Mouse (Mus musculus) neural tube, embryonic 15.5 days (tissue): ENCODE results near the gene Zfp655. TPM values are rescaled to one million over a fixed set of nuclear protein-coding genes. Genes with fewer than 3 reads are reported as not detected.
"Not testable (repeated sequence)": the region's sequence is repeated elsewhere in the genome, so short reads cannot be mapped to it uniquely, and the experiment has no call there.

Source experiments
- ATAC-seq: fragments of 200-750 bp; cut with Nextera tagmentation; 2 replicates; pipeline ENCODE4 v1.8.0; 2017; ENCODE audit warnings: mild to moderate bottlenecking, moderate TSS enrichment, moderate library complexity; ENCODE audit not compliant: low FRiP score
- H3K27ac ChIP-seq: fragments of 300-500 bp; sonication (generic); replicated peaks from 2 replicates; pipeline ENCODE4 v1.5.1; 2015; ENCODE audit warnings: mild to moderate bottlenecking, inconsistent platforms
- H3K27me3 ChIP-seq: fragments of 300-500 bp; sonication (generic); replicated peaks from 2 replicates; pipeline ENCODE4 v1.6.1; 2015; ENCODE audit warnings: inconsistent platforms
- H3K36me3 ChIP-seq: fragments of 300-500 bp; sonication (generic); 2 replicates; pipeline ENCODE4 v1.6.1; 2015; ENCODE audit warnings: inconsistent platforms
- H3K4me1 ChIP-seq: fragments of 300-500 bp; sonication (generic); 2 replicates; pipeline ENCODE4 v1.6.1; 2015; ENCODE audit warnings: inconsistent platforms
- H3K4me2 ChIP-seq: fragments of 300-500 bp; sonication (generic); 2 replicates; pipeline ENCODE4 v1.6.1; 2015; ENCODE audit warnings: inconsistent platforms, mild to moderate bottlenecking, moderate library complexity
- H3K4me3 ChIP-seq: fragments of 300-500 bp; sonication (generic); replicated peaks from 2 replicates; pipeline ENCODE4 v1.5.1; 2015; ENCODE audit warnings: mild to moderate bottlenecking, inconsistent platforms
- H3K9ac ChIP-seq: fragments of 300-500 bp; sonication (generic); replicated peaks from 2 replicates; pipeline ENCODE4 v1.6.1; 2015; ENCODE audit warnings: mild to moderate bottlenecking, inconsistent platforms
- H3K9me3 ChIP-seq: fragments of 300-500 bp; sonication (generic); replicated peaks from 2 replicates; pipeline ENCODE4 v1.6.1; 2016; ENCODE audit warnings: inconsistent platforms
- WGBS: fragments of 180-500 bp; shearing (Covaris S2); methylation state at CpG from one replicate; pipeline ENCODE4 v1.1.7; 2015; ENCODE audit warnings: mixed read lengths; 5-methylcytosine and 5-hydroxymethylcytosine counted together
- polyA plus RNA-seq: library from polyadenylated mRNA; unstranded; fragments of >200 nt; fragmentation: Nextera tagmentation; extraction: Ambion mirVana; gene quantifications from 2 replicates; pipeline ENCODE4 v1.2.1, GENCODE M21; 2015

The Zfp655 gene
- polyA plus RNA-seq, 1 experiment from 2014 or later = 28.1 TPM

DNA sequence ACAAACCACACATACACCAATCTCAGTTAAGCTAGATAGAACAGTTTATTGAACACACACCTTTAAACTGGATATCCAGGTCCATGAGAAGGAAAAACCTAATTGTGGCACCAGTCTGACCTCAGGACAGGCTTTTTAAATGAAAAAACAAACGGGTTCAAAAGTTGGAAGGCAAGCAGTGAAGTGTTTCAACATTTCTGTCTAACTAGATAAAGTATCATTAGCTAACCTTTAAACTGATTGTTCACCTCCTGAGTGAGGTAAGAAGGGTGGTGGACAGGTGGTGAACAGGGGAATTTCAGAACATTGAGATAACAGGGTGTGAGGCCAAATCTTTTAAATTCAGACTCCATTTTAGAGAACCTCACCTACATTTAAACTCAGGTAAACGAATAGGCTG is 5.1 kb upstream of the Zfp655 start:
- Histone ChIP-seq H3K27ac (no peak overlapping the region), H3K27me3 (no peaks in the 10 kb centered on the region), H3K36me3 (peaks cover 19% of the 10 kb centered on the region), H3K9ac (no peak overlapping the region), H3K9me3 (no peaks in the 10 kb centered on the region), H3K4me3 (no peak overlapping the region), H3K4me2 (no peak overlapping the region), H3K4me1 (peaks cover 8% of the 10 kb centered on the region)
- WGBS = 65% methylated on average over 2 of the region's 2 CpGs
- no peak for ATAC-seq

DNA sequence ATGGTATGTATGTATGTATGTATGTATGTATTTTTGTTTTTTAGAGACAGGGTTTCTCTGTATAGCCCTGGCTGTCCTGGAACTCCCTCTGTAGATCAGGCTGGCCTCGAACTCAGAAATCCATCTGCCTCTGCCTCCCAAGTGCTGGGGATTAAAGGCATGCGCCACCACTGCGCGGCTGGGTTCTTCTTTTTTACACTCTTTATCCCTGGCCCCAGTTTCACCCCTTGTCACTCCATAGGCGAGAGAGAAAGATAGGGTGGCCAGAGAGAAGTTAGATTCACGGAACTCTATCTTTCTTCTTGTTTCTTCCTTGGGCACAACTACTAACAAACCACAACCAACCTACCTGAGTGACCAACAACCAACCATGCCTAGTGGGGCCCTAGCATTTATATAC is 2.2 kb upstream of the Zfp655 start:
- 84% methylated on average over 6 of the region's 6 CpGs for WGBS
- not testable (repeated sequence) for H3K27me3 ChIP-seq, ATAC-seq, H3K27ac ChIP-seq, H3K4me3 ChIP-seq, H3K9me3 ChIP-seq, H3K36me3 ChIP-seq, H3K9ac ChIP-seq, H3K4me2 ChIP-seq
- peaks cover 24% of the 10 kb centered on the region for H3K4me1 ChIP-seq

DNA sequence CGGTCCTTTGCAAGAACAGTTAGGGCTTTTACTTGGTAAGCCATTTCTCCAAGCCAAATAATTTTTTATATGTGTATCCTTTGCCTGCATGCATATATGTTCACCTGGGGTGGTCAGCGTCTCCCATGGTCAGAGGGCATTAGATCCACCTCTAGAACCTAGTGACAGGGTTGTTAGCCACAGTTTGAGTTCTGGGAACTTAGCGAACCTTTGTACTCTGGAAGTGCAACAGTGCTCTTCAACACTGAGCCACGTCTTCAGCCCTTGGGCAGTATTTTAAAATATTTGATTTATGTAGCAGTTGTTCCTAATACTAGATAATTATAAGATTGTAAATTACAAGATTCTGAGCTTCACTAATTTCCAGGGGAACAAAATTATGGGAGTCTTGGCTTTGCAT is 874 bp upstream of the Zfp655 start:
- no peak for ATAC-seq
- Histone ChIP-seq H3K27ac (peak overlapping the region; percentile 94; the same call in 1 of the 2 replicates), H3K27me3 (no peaks in the 10 kb centered on the region), H3K4me1 (peaks cover 24% of the 10 kb centered on the region), H3K4me2 (peak overlapping the region; percentile 81), H3K4me3 (peak overlapping the region; percentile 75), H3K9me3 (no peaks in the 10 kb centered on the region), H3K36me3 (peaks cover 20% of the 10 kb centered on the region), H3K9ac (no peak overlapping the region; the same call in 1 of the 2 replicates)
- WGBS = 82% methylated on average over 4 of the region's 4 CpGs

DNA sequence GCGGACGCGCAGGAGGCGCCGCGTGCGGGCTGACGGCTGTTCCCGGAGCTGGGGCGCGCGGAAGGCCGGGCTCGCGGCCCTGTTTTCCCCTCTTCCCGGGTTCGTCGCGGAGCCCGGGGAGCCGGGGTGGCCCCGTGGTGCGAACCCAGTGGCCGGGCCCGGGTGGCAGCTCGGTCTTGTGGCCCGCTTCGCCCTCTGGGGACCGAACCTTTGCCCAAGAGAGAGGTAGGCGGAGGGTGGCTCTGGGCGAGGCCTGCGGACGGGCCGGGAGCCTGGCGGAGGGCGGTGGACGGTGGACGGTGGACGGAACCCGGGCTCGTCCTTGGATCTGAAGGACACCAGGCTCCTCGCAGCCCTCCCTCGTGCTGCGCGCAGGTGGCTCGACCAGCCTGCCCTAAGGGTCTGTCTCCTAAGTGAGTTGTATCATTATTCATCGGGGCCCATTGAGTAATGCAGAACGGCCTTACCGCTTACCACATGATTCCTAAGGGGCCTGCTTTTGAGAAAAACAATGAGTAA is 437 bp downstream of the Zfp655 start:
- WGBS = 0% methylated on average over 37 of the region's 49 CpGs
- H3K4me1 ChIP-seq = peaks cover 24% of the 10 kb centered on the region
- peaks cover 28% of the 10 kb centered on the region for H3K36me3 ChIP-seq
- no peaks in the 10 kb centered on the region for H3K27me3 ChIP-seq
- peak; percentile 51; the same call in 1 of the 2 replicates for ATAC-seq
- peak overlapping the region; percentile 81 for H3K4me2 ChIP-seq
- H3K9me3 ChIP-seq = no peaks in the 10 kb centered on the region
- H3K4me3 ChIP-seq = peak overlapping the region; percentile 75
- H3K27ac ChIP-seq = peak overlapping the region; percentile 94
- peak overlapping the region; percentile 96 for H3K9ac ChIP-seq

DNA sequence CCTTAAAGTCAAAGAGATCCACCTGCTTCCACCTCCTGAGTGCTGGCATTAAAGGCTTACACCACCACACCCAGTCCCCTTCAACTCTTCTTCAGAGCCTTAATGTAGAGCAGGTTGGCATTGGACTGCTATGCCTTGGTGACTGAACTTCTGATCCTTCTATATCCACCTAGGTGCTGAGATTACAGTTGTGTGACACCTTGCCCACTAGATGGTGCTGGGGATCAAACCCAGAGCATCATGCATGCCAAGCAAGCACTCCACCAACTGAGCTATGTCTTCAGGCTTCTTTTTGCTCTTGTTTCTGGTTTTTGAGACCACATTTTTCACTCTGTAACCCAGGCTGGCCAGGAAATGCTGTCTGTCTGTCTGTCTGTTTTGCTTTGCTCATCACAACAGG is 3.1 kb downstream of the Zfp655 start:
- H3K36me3 ChIP-seq = peaks cover 45% of the 10 kb centered on the region
- ATAC-seq = no peak

DNA sequence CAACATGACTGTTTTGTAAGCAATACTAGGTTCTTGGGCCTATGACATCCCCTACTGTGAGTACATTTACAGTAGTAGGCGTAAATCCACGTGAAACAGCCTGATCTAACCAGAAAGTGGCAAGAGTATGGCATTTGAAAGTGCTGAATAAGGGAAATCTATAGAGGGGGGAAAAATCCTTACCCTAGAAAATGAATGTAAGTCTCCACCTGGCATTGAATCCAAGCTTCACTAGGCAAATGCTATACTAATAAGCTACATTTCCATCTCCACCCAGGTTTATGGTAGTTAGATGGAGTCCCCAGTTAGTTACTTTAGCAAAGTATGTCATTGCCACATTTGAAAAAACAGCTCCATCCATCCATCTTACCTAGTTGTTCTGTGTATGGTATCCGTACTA is 18.0 kb downstream of the Zfp655 start:
- WGBS = 96% methylated on average over 3 of the region's 3 CpGs
- Histone ChIP-seq H3K9me3 (no peaks in the 10 kb centered on the region), H3K27me3 (no peaks in the 10 kb centered on the region), H3K4me1 (no peaks in the 10 kb centered on the region), H3K9ac (no peak overlapping the region), H3K27ac (no peak overlapping the region), H3K4me3 (no peak overlapping the region), H3K4me2 (no peak overlapping the region), H3K36me3 (peaks cover 43% of the 10 kb centered on the region)
- ATAC-seq = no peak

More for the DNA sequence above, 3.1 kb downstream of the Zfp655 start:
- Histone ChIP-seq H3K27me3 (no peaks in the 10 kb centered on the region), H3K9ac (no peak overlapping the region), H3K4me2 (no peak overlapping the region), H3K27ac (no peak overlapping the region), H3K9me3 (no peaks in the 10 kb centered on the region), H3K4me1 (peaks cover 24% of the 10 kb centered on the region), H3K4me3 (no peak overlapping the region)

DNA sequence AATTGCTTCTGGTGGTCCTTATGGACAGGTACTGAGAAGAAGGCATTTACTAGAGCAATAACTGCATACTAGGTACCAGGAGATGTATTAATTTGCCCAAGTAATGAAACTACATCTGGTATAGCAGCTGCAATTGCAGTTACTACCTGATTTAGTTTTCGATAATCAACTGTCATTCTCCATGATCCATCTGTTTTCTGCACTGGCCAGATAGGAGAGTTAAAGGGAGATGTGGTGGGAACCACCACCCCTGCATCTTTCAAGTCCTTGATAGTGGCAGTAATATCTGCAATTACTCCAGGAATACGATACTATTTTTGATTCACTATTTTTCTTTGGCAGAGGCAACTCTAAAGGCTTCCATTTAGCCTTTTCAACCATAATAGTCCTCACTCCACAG is 42.1 kb downstream of the Zfp655 start:
- H3K27ac ChIP-seq, H3K36me3 ChIP-seq, H3K4me1 ChIP-seq, H3K9me3 ChIP-seq, ATAC-seq, H3K9ac ChIP-seq, H3K4me3 ChIP-seq, H3K27me3 ChIP-seq, H3K4me2 ChIP-seq: not testable (repeated sequence)
- 92% methylated on average over 2 of the region's 2 CpGs for WGBS

DNA sequence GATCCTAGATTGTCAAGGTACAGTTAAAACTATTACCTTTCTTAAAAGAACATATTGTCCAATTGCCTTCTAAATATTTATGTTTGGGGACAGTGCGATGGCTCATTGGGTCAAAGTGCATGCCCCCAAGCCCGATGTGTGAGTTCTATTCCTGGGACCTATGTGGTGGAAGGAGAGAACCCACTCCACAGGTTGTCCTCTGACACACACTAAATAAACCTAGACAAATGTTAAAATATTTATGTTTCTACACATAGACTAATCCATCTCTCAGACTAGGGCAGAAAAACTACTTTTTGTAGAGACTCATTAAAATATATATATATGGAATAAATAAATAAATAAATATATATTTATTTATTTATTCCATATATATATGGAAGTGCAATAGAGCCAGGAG is 48.4 kb downstream of the Zfp655 start:
- no peaks in the 10 kb centered on the region for H3K9me3 ChIP-seq
- no peak overlapping the region for H3K9ac ChIP-seq
- no peak overlapping the region for H3K4me2 ChIP-seq
- no peaks in the 10 kb centered on the region for H3K27me3 ChIP-seq
- ATAC-seq = peak; percentile 21
- no peak overlapping the region for H3K27ac ChIP-seq
- H3K36me3 ChIP-seq = peaks cover 24% of the 10 kb centered on the region
- H3K4me3 ChIP-seq = peak overlapping the region; percentile 98
- WGBS = 89% methylated on average over 2 of the region's 2 CpGs
- peaks cover 15% of the 10 kb centered on the region for H3K4me1 ChIP-seq

DNA sequence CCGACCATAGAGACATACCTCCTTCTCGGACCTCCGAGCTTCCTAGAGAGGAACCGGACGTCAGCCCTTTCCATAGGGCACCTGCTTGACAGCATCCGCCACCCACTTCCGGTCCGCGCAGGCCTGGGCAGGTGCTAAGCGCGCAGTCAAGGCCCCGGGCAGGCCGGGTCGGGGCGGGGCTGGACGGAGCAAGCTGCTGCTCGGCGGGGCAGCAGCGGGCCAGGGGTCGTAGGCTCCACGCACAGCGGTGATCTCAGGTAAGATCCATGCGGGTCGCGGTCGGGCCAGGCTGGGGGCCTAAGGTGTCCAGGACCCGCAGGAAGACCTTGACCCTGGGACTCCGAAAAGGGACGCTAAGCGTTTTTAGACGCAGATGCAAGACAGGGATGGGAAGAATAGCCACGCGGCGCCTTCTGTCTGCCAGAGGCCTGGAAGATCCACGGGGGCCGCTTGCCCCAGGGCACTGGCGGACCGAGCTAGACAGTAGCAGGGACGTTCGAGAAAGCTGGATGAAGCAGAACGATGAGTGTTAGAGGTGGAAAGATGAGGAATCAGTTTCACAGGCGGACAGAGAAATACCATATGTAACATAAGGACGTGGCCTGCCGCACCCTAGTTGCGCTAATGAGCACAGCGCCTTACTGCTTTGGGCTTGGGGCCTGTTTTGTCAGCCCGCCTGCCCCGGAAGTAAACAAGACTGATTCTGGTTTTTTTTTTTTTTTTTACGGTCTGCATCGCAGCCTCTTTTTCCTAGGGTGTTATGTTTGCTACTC is 49.0 kb downstream of the Zfp655 start, which contains the start of gene Zscan25:
Gene Zscan25 (plus strand): TSS at position 130 of the 773 bp plus-strand sequence.
- peak; percentile 98 for ATAC-seq
- Histone ChIP-seq H3K4me2 (peak within 1 kb of the TSS; percentile 88), H3K9ac (peak within 1 kb of the TSS; percentile 99), H3K9me3 (no peaks in the 10 kb centered on the region), H3K27ac (peak within 1 kb of the TSS; percentile 88), H3K27me3 (no peaks in the 10 kb centered on the region), H3K4me3 (peak within 1 kb of the TSS; percentile 98), H3K36me3 (peaks cover 30% of the 10 kb centered on the region), H3K4me1 (peaks cover 15% of the 10 kb centered on the region)
- WGBS = under 1% methylated on average over 50 of the region's 50 CpGs

DNA sequence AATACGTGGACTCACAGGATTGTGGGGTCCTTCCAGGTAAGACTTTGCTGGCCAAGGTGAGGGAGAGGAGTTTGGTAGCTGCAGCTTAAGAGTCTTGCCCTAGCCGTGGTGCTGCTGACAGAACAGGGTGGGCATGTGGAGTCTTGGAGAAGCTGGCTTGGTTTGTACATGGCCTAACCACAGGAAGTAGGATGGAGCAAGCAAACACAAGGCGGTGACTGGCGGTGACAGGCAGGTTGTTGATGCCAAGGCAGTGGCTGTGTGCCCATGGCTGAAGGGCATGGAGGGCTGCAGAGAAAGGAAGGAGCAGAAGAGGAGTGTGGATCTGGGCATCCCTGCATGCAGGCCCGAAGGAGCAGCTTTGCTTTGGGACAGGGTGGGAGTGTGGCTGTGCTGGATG is 56.9 kb downstream of the Zfp655 start:
- ATAC-seq = no peak

DNA sequence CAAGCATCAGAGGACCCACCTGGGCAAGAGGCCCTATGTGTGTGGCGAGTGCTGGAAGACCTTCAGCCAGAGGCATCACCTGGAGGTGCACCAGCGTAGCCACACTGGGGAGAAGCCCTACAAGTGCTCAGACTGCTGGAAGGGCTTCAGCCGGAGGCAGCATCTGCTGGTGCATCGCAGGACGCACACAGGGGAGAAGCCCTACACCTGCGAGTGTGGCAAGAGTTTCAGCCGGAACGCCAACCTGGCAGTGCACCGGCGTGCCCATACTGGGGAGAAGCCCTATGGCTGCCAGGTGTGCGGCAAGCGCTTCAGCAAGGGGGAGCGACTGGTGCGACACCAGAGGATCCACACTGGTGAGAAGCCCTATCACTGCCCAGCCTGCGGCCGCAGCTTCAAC is 59.2 kb downstream of the Zfp655 start:
- no peak for ATAC-seq
- Histone ChIP-seq H3K4me3 (no peak overlapping the region), H3K27ac (no peak overlapping the region), H3K27me3 (no peaks in the 10 kb centered on the region), H3K9me3 (no peaks in the 10 kb centered on the region), H3K4me1 (no peaks in the 10 kb centered on the region), H3K36me3 (peaks cover 89% of the 10 kb centered on the region), H3K4me2 (no peak overlapping the region), H3K9ac (no peak overlapping the region)
- 98% methylated on average over 16 of the region's 16 CpGs for WGBS

More for the DNA sequence above, 56.9 kb downstream of the Zfp655 start:
- H3K27ac ChIP-seq = no peak overlapping the region
- no peaks in the 10 kb centered on the region for H3K9me3 ChIP-seq
- 97% methylated on average over 5 of the region's 5 CpGs for WGBS
- no peaks in the 10 kb centered on the region for H3K4me1 ChIP-seq
- H3K4me2 ChIP-seq = no peak overlapping the region
- H3K9ac ChIP-seq = no peak overlapping the region
- H3K27me3 ChIP-seq = no peaks in the 10 kb centered on the region
- H3K4me3 ChIP-seq = no peak overlapping the region
- H3K36me3 ChIP-seq = peaks cover 90% of the 10 kb centered on the region

DNA sequence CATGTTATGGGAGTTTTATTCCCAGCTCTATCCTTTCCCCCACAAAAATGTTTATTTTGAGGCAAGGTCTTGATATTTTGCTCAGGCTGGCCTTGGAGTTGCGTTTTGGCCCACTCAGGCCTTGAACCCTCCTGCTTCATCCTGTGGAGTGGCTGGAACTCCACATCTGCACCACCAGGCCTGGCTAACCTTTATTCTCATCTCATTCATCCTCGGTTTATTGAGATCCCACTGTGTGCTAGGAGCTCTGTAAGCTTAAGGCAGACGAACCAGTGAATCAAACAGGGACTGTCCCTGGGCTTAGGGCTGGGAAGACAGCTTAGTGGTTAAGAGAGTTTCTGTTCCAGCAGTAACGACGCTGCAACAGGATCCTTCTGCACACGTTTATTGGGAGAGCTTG is 60.9 kb downstream of the Zfp655 start:
- ATAC-seq = no peak
- WGBS = 94% methylated on average over 6 of the region's 6 CpGs
- no peak overlapping the region for H3K9ac ChIP-seq
- H3K4me3 ChIP-seq = no peak overlapping the region
- no peaks in the 10 kb centered on the region for H3K27me3 ChIP-seq
- H3K4me1 ChIP-seq = no peaks in the 10 kb centered on the region
- no peaks in the 10 kb centered on the region for H3K9me3 ChIP-seq
- no peak overlapping the region for H3K4me2 ChIP-seq
- H3K27ac ChIP-seq = no peak overlapping the region
- peaks cover 72% of the 10 kb centered on the region for H3K36me3 ChIP-seq
